In the genomic region with DNA sequence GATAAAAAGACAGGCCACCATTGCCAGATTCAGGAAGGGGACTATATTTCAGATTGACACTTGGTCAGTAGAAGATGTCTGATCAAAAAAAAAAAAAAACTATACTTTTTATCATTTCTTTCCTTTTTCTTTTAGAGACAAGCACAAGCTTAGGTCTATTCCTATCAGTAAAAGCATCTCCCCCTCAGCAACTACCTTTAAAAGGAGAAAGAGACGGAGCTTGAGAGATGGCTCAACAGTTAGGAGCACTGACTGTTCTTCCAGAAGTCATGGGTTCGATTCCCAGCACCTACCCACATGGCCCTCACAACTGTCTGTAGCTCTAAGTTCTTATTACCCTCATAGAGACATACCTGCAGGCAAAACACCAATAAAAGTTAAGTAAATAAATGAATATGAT, we compare ENCODE assay signal across 17 mouse cellular contexts. TPM values are rescaled to one million over a fixed set of nuclear protein-coding genes. Genes with fewer than 3 reads are reported as not detected.
"Had no signal": no experiment of that assay in that cellular context is flagged by ENCODE, and none has a peak within 500 bp of the region (broad histone marks: within the 10 kb centered on the region; RNA-seq: fewer than 3 reads in every experiment).

No protein-coding gene starts in this region.

- H3K4me1 ChIP-seq: midbrain, embryonic 13.5 days; midbrain, embryonic 15.5 days; neural tube, embryonic 12.5 days; stomach, embryonic 15.5 days had no signal

- H3K27me3 ChIP-seq: megakaryocyte, embryonic 14.5 days; midbrain, embryonic 13.5 days; midbrain, embryonic 15.5 days; neural tube, embryonic 12.5 days; stomach, embryonic 15.5 days had no signal

- DNase-seq: lung, adult 18-20 months; lung, postnatal 10 days; lung, postnatal 4 days; right cerebral cortex, postnatal 14 days; thymus, adult 2 months; thymus, postnatal 25 days; thymus, postnatal 4 days had no signal

- H3K4me3 ChIP-seq: megakaryocyte, embryonic 14.5 days; midbrain, embryonic 13.5 days; midbrain, embryonic 15.5 days; neural tube, embryonic 12.5 days; stomach, embryonic 15.5 days had no signal

- H3K36me3 ChIP-seq: midbrain, embryonic 13.5 days; midbrain, embryonic 15.5 days; neural tube, embryonic 12.5 days; stomach, embryonic 15.5 days had no signal

- ATAC-seq: midbrain, embryonic 13.5 days; midbrain, embryonic 15.5 days had no signal

- H3K9me3 ChIP-seq: megakaryocyte, embryonic 14.5 days; midbrain, embryonic 13.5 days; midbrain, embryonic 15.5 days; neural tube, embryonic 12.5 days; stomach, embryonic 15.5 days had no signal

- H3K27ac ChIP-seq: midbrain, embryonic 13.5 days; midbrain, embryonic 15.5 days; neural tube, embryonic 12.5 days; stomach, embryonic 15.5 days; stomach, postnatal 0 days had no signal

- H3K9ac ChIP-seq: lung, embryonic 14.5 days; midbrain, embryonic 13.5 days; midbrain, embryonic 15.5 days; neural tube, embryonic 12.5 days; stomach, embryonic 15.5 days had no signal

- H3K4me2 ChIP-seq: lung, embryonic 14.5 days; midbrain, embryonic 11.5 days; midbrain, embryonic 13.5 days; midbrain, embryonic 15.5 days; neural tube, embryonic 12.5 days; stomach, embryonic 15.5 days had no signal

RNA-seq across cellular contexts. Expression of a gene that starts 38.9 kb away (rescaled TPM):
- total RNA-seq: midbrain, postnatal 0 days had no signal
- polyA plus RNA-seq: midbrain, embryonic 11.5 days; midbrain, embryonic 13.5 days; midbrain, embryonic 15.5 days; midbrain, postnatal 0 days; neural tube, embryonic 14.5 days had no signal
